Mouse (Mus musculus) liver, embryonic 11.5 days (tissue): Measurements from ENCODE around the gene Thsd7a. TPM values are rescaled to one million over a fixed set of nuclear protein-coding genes. Genes with fewer than 3 reads are reported as not detected.

Source experiments
- ATAC-seq: fragments of 200-750 bp; cut with Nextera tagmentation; replicated peaks from 2 replicates; pipeline ENCODE4 v1.8.0; 2017; ENCODE audit warnings: moderate number of reproducible peaks, mild to moderate bottlenecking, moderate TSS enrichment, moderate library complexity; ENCODE audit not compliant: low FRiP score
- DNase-seq: peaks from one replicate; pipeline ENCODE4 v3.0.0-alpha.2; 2017; ENCODE audit warnings: low spot score
- H3K27ac ChIP-seq: fragments of 300-500 bp; sonication (generic); 2 replicates; pipeline ENCODE4 v1.5.1; 2014; ENCODE audit warnings: mild to moderate bottlenecking, low read depth, low read length, control low read depth
- H3K27me3 ChIP-seq: fragments of 300-500 bp; sonication (generic); replicated peaks from 2 replicates; pipeline ENCODE4 v1.6.1; 2014; ENCODE audit warnings: low read length, mixed read lengths; ENCODE audit not compliant: control insufficient read depth, insufficient read depth
- H3K36me3 ChIP-seq: fragments of 300-500 bp; sonication (generic); 2 replicates; pipeline ENCODE4 v1.6.1; 2014; ENCODE audit warnings: mild to moderate bottlenecking, low read length, moderate library complexity, mixed read lengths; ENCODE audit not compliant: control insufficient read depth, insufficient read depth
- H3K4me1 ChIP-seq: fragments of 300-500 bp; sonication (generic); replicated peaks from 2 replicates; pipeline ENCODE4 v1.6.1; 2014; ENCODE audit warnings: low read length, mixed read lengths; ENCODE audit not compliant: control insufficient read depth, insufficient read depth
- H3K4me2 ChIP-seq: fragments of 300-500 bp; sonication (generic); 2 replicates; pipeline ENCODE4 v1.6.1; 2014; ENCODE audit warnings: mild to moderate bottlenecking, control low read depth, moderate library complexity
- H3K4me3 ChIP-seq: fragments of 300-500 bp; sonication (generic); 2 replicates; pipeline ENCODE4 v1.5.1; 2014; ENCODE audit warnings: low read depth, low read length, control low read depth
- H3K9ac ChIP-seq: fragments of 300-500 bp; sonication (generic); 2 replicates; pipeline ENCODE4 v1.6.1; 2014; ENCODE audit warnings: low read depth, low read length, control low read depth
- H3K9me3 ChIP-seq: fragments of 300-500 bp; sonication (generic); 2 replicates; pipeline ENCODE4 v1.6.1; 2016; ENCODE audit warnings: low read length, inconsistent platforms, mixed read lengths; ENCODE audit not compliant: control insufficient read depth
- WGBS: fragments of 180-500 bp; shearing (Covaris S2); extraction: QIAGEN DNeasy Blood & Tissue Kit; methylation state at CpG from one replicate; pipeline ENCODE4 v1.1.7; 2014; 5-methylcytosine and 5-hydroxymethylcytosine counted together
- polyA plus RNA-seq: library from polyadenylated mRNA; unstranded; fragments of >200 nt; fragmentation: Nextera tagmentation; extraction: Ambion mirVana; gene quantifications from 2 replicates; pipeline ENCODE4 v1.2.1, GENCODE M21; 2014

The Thsd7a gene
- polyA plus RNA-seq, 1 experiment from 2014 or later: 0.80 TPM

DNA sequence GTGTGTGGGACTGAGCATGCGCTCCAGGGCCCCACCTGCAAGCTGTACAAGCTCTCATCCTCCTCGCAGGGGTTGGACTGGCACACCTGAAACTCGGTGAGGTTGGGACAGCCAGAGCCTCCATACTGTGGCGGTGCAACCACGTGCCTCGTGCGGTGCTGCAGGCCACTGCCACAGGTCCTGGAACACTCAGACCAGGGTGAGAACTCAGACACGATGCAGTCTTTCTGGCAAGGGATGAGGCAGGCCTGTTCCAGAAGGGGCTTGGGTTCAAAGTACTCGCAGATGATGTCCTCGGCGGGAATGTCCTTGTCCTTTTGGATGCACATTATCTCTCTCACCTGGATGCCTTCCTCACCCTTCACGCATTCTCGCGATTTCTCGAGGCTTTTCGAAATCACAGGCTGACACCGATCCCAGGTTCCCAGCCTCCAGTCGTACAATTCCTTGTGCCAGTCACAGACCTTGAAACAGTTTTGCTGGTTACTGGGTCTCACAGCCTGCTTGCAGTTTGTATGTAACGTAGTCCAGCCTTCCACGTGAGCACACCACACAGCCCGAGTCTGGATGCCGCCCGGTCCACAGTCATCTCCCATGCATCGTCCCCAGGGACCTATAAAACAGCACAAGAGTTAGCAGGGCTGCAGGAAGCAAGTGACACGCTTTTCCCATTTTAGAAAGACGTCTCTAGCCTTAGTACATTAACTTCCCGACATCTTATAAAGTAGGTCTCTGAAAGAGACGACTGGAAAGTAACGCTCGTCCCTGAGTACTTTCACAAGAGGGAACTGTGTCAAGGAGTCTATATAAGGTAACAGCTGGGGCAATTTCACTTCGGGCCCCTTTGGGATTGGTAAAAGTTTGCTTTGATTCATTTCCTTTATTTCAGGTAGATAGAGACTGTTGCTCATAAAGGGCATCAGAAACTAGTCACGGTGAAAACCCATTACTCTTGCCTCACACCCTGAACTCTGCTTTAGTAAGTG lies 193.8 kb downstream of the Thsd7a start:
- no peaks in the 10 kb centered on the region for H3K4me1 ChIP-seq
- WGBS: 85% methylated on average over 32 of the region's 32 CpGs
- H3K4me3 ChIP-seq: no peak overlapping the region
- no peaks in the 10 kb centered on the region for H3K9me3 ChIP-seq
- no peak overlapping the region for H3K4me2 ChIP-seq
- H3K27ac ChIP-seq: no peak overlapping the region
- no peaks in the 10 kb centered on the region for H3K36me3 ChIP-seq
- no peaks in the 10 kb centered on the region for H3K27me3 ChIP-seq
- no peak for DNase-seq
- no peak for ATAC-seq
- H3K9ac ChIP-seq: no peak overlapping the region

GRCm38 (mm10) chr6:12551176-12551575 lies 198.0 kb downstream of the Thsd7a start:
- Histone ChIP-seq H3K4me2 (no peak overlapping the region), H3K36me3 (no peaks in the 10 kb centered on the region), H3K27ac (no peak overlapping the region), H3K9ac (no peak overlapping the region), H3K27me3 (no peaks in the 10 kb centered on the region), H3K9me3 (no peaks in the 10 kb centered on the region), H3K4me3 (no peak overlapping the region), H3K4me1 (no peaks in the 10 kb centered on the region)
- ATAC-seq (no peak), DNase-seq (no peak)
- 77% methylated on average over 3 of the region's 3 CpGs for WGBS

DNA sequence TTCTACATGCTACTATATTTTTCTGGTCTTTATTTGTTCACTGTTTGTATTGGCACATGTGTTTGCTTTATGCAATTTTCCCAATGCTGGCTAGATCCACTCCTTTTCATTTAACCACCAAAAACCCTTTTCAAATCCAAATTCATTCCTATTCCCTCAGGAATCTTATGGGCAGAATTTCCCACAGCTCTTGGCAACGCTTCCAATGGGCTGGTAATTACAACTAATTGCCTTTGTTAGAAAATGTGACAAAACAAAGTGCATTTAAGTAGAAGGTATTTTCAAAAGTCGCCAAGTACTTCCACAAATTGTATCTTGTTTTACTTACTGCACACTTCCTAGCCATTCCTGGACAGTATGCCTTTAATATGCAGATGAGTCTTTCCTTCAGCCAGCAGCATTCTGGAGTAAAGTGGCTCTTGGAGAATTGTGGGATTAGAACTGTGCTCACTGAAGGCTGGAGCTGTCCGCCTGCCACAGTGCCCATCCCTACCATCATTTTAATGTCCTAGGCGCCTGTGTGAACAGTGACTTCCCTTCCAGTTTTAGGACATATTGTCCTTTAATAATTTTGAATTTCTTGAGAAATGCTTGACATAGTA lies 199.1 kb downstream of the Thsd7a start:
- H3K27me3 ChIP-seq: no peaks in the 10 kb centered on the region
- no peak overlapping the region for H3K4me3 ChIP-seq
- ATAC-seq (no peak), DNase-seq (no peak)
- no peak overlapping the region for H3K27ac ChIP-seq
- H3K36me3 ChIP-seq: no peaks in the 10 kb centered on the region
- no peaks in the 10 kb centered on the region for H3K4me1 ChIP-seq
- 73% methylated on average over 4 of the region's 4 CpGs for WGBS
- no peaks in the 10 kb centered on the region for H3K9me3 ChIP-seq
- no peak overlapping the region for H3K9ac ChIP-seq
- H3K4me2 ChIP-seq: no peak overlapping the region

DNA sequence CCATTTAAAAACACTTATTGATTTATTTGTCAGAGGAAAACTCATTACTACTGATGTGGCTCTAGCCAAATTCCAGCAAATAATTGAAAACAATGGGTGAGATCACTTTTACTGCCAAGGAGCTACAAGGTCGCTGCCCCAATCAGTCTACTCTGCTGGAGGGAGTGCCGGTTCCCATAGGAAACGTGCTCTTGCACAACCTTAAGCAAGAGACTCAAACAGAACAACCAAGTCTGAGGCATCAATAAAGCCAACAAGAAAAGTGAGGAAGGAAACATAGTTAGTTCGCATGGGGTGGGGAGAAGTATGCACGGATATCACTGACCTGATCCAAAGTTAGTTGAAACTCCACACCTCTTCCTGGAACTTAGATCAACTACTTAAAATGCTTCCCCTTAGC lies 205.1 kb downstream of the Thsd7a start:
- Histone ChIP-seq H3K4me2 (no peak overlapping the region), H3K27ac (no peak overlapping the region), H3K27me3 (no peaks in the 10 kb centered on the region), H3K36me3 (no peaks in the 10 kb centered on the region), H3K4me1 (no peaks in the 10 kb centered on the region), H3K4me3 (no peak overlapping the region), H3K9me3 (no peaks in the 10 kb centered on the region), H3K9ac (no peak overlapping the region)
- 49% methylated on average over 5 of the region's 5 CpGs for WGBS
- no peak for ATAC-seq
- DNase-seq: no peak

- Histone ChIP-seq H3K4me2 (no peak overlapping the region), H3K4me3 (no peak overlapping the region), H3K27me3 (no peaks in the 10 kb centered on the region), H3K9ac (no peak overlapping the region), H3K9me3 (no peaks in the 10 kb centered on the region), H3K27ac (no peak overlapping the region), H3K4me1 (no peaks in the 10 kb centered on the region), H3K36me3 (no peaks in the 10 kb centered on the region)
- no peak for ATAC-seq
- DNase-seq: no peak
- WGBS: 71% methylated on average over 3 of the region's 3 CpGs
Observed at GRCm38 (mm10) chr6:12542496-12542895, 206.7 kb downstream of the Thsd7a start.

- Histone ChIP-seq H3K36me3 (no peaks in the 10 kb centered on the region), H3K4me2 (no peak overlapping the region), H3K9ac (no peak overlapping the region), H3K27ac (no peak overlapping the region), H3K4me1 (no peaks in the 10 kb centered on the region), H3K4me3 (no peak overlapping the region), H3K27me3 (no peaks in the 10 kb centered on the region), H3K9me3 (no peaks in the 10 kb centered on the region)
- DNase-seq: no peak
- no peak for ATAC-seq
Observed at GRCm38 (mm10) chr6:12519121-12519520, 230.1 kb downstream of the Thsd7a start.

DNA sequence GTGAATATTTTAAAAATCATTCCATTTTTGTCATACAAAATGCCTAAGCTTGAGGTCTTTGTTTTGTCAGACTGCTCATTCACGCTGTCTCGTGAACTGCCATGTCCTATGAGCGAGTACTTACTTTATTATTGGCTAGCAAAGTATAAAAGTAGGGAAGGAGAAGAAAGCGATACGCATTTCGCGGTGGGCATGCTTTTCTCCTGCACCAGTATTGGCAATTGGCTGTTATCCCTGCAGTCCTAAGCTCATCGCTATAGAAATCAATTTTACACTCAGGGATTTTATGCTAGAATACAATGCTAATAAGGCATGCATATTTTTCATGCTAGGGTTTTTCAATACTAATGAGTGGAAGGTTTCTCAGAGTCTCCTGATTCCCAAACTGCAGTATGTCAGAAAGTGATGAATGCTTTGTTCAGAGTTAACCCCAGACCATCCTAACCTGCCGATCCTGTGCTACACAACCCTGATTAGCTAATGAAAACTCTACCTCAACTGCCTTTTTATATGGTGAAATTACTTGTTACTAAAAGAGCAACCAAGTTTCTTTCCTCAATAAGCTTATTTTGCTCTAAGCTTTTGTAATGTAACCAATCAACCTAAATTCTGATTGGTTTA lies 230.8 kb downstream of the Thsd7a start:
- DNase-seq (no peak), ATAC-seq (no peak)
- no peaks in the 10 kb centered on the region for H3K27me3 ChIP-seq
- 88% methylated on average over 9 of the region's 9 CpGs for WGBS
- H3K4me1 ChIP-seq: no peaks in the 10 kb centered on the region
- H3K27ac ChIP-seq: no peak overlapping the region
- no peak overlapping the region for H3K9ac ChIP-seq
- no peaks in the 10 kb centered on the region for H3K36me3 ChIP-seq
- H3K4me3 ChIP-seq: no peak overlapping the region
- H3K9me3 ChIP-seq: no peaks in the 10 kb centered on the region
- H3K4me2 ChIP-seq: no peak overlapping the region

DNA sequence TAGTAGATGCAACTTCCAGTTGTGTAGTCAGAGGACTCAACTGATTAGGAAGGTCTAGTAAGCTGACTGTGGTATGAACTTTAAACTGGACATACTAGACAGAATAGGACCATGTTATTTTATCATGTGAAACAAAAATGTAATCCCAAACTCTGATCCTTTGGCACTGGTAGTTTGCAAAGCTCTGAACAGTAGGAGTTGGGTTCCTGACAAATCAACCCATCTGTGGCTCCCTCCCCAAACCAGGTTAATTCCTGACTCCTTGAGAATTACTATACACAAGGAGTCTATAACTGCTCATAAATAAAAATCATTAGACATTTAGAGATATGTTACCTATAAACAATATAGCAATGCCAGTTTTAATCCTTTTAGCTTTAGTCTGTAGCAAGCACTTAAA lies 231.5 kb downstream of the Thsd7a start:
- no peak overlapping the region for H3K9ac ChIP-seq
- no peak for DNase-seq

More for the DNA sequence above, 231.5 kb downstream of the Thsd7a start:
- no peaks in the 10 kb centered on the region for H3K27me3 ChIP-seq
- H3K27ac ChIP-seq: no peak overlapping the region
- H3K9me3 ChIP-seq: no peaks in the 10 kb centered on the region
- H3K4me2 ChIP-seq: no peak overlapping the region
- no peaks in the 10 kb centered on the region for H3K4me1 ChIP-seq
- ATAC-seq: no peak
- H3K4me3 ChIP-seq: no peak overlapping the region
- H3K36me3 ChIP-seq: no peaks in the 10 kb centered on the region
